Mouse (Mus musculus) inflammation-experienced regulatory T-cells, adult 16 weeks (primary cell): ENCODE measurements around the gene Pde6g. TPM values are rescaled to one million over a fixed set of nuclear protein-coding genes. Genes with fewer than 3 reads are reported as not detected.

Experiments
- polyA plus RNA-seq: library from polyadenylated mRNA; unstranded; fragments of 100-300 nt; shearing (Covaris generic); gene quantifications from one replicate; pipeline ENCODE4 v1.2.1, GENCODE M21; 2017

The Pde6g gene
- polyA plus RNA-seq = 0.68 TPM

DNA sequence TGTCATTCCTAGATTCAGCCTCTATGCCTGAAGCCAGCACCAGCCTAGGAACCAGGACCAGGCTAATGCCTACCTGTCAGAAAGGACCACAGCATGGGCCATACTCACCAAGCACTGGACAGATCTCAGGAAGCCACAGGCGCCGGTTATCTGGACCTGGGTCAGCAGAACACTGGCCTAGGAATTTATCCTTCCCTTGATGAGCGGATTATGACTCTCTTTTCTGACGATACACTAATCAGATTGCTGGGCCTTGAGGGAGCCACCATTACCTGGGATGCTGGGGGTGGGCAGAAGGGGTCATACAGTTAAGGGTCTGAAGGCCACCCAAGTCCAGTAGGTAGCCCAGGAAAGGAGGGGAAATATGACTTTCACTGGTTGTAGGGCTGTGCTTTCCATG lies at the start of gene Pde6g:
Pde6g (minus strand) TSS at position 195 of the 400 bp plus-strand sequence.

DNA sequence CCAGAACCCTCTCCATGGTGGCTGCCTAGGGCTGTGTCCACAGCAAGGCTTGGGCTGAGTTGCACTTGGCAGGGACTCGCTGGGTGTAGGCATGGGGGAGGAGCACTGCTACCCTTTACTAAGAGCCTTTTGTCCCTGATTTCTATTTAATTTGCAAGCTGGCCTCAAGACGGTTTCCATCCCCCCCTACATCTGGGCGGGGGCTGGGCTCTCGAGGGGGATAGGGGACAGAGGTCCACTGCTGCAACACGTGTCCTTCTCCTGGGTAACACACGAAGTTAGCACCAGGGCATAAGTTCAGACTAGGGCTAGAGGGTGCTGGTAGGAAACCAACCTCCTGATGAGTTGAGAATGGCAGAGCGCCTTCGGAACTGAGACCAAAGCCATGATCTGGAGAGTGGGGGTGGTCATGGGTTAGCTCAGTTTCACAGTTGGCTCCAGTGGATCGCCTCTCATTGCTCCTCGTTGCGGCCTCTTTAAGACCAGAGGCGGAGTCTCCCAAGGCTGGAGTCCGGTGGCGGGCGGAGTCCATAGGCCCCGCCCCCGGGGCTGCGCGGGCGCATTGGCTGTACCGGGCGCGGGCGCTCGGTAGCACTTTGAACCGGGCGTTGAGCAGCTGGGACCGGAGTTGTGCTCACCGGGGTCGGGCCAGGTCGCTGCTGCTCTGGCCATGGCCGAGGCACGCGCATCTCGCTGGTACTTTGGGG lies 38.2 kb upstream of the Pde6g start, which contains the start of gene Slc25a10:
Slc25a10 (plus strand) TSS at position 524 of the 707 bp plus-strand sequence.

DNA sequence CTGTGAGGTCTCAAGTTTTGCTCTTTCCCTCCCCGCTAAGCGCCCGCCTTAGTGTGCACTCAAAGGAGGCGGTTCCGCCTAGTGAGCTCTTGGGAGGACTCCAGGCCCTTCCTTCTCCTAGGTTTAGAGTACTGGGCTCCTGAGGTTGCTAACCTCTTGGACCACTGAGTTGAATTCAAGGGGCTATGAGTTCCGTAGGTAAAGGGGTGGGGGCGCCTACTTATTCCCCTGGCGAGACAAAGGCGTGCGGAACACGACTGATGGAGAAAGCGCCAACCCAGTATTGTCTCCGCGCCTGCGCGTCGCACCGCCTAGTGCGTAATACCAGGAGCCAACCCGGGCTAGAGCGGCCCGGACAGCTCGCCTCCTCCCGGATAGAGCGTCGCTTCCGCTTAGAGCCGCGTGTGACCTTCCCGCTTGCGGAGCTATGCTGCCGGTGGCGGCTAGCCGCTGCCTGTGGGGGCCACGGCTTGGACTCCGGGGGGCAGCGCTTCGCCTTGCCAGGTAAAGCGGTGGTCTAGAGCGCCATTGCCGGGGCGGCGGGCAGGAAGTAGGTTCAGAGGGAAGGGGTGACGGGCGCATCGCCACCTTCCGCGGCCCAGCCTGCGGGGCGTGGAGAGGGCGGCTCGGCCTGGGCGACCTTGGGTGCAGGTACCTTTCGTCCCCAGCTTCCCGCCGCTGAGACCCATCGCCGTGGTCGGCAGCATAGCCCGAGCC lies 31.1 kb upstream of the Pde6g start, which contains the start of gene Mrpl12:
Mrpl12 (plus strand) TSS at position 349 of the 717 bp plus-strand sequence.

DNA sequence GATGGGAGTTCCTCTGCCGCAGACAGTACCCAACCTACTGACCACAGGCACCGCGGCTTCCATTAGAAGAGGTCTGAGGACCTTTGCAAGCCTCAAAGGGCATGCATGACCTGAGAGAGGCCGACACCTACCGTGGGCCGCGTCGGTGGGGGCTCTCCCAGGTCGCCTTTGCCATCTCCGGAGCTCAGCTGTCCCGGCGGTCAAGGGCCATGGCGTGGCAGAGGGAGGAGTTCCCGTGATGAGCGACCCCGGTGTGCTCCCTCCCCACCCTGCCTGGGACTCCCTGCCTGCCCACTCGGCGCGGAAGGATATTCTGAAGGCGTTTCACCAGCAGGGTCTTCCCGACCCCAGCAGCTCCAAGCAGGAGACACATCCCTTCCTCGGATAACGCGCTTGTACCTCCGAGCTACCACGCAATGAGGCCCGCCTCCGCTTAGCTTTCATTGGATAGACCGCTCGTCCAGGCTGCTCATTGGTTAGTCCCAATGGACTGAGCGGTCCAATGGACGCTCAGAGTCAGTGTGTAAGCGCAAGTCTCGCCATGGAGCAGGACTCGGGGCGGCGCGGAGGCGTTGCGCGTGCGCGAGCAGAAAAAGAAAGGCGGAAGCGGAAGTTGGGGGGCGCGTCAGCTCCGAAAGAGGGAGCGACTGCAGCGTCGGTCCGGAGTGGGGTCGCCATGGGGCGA lies 13.9 kb upstream of the Pde6g start, which contains the start of gene Arl16:
Arl16 (minus strand) TSS at position 557 of the 685 bp plus-strand sequence.

DNA sequence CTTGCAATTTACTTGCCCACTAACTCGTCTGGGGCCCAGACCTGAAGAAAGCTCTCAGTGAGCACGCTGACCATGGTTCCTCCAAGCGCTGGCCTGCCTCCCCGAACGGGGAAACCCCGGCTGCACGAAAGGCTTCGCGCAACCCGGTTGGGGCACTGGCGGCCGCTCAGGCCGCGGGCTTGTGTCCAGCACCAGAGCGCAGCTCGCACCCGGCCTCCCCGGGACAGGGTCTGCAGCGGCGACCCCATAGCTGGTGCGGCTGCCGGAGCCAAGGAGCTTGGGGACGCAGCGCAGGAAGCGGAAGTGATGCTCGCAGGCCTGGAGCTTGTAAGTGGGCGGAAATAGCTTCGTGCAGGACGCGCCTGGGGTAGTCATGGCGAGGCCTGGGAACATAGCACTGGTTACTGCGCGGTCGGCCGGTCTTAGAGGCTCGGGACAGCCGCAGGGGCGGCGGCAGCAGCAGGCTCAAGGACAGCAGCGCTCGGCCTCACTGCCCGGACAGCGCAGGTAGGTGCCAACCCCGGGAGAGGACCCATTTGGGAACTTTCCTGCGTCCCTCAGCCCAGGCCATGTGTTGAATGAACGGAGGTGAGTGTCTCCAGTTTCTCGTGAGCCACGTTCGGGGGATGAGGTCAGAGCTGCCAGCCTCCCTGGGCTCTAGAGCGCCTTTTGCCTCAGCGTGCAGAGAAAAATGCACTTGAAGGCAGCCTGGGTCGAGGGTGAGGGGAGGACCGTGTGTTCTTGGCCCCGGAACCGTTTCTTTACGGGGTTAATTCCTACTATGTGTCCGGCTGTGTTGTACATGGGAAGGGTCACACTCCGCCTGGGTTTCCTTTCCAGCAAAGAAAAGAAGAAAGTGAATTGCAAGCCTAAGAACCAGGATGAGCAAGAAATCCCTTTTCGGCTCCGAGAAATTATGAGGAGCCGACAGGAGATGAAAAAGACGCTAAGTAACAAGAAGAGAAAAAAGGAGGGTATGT lies 4.8 kb upstream of the Pde6g start, which contains the start of the genes Oxld1 and Ccdc137:
Oxld1 (minus strand) TSS at position 297 of the 980 bp plus-strand sequence.
Ccdc137 (plus strand) TSS at position 344 of the 980 bp plus-strand sequence.

DNA sequence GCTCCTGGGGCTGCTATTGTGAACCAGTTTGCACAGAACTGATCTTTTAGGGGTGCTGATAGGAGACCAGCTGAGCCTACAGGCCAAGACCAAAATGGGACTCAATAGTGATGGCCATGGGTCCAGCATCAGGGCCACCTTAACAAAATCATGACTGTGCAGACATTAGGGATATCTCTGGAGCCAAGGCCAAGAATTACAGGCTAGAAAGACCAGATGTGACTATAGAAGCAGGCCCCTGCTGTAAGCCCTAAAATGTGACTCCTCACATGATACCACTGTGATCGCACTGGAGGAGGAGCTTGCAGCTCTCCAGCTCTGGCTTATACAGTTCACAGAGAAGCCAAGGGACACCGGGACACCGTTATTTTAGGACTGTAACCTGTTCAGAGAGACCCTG lies 11.0 kb downstream of the Pde6g start, which contains the start of gene Tspan10:
Tspan10 (plus strand) TSS at position 301 of the 400 bp plus-strand sequence.

DNA sequence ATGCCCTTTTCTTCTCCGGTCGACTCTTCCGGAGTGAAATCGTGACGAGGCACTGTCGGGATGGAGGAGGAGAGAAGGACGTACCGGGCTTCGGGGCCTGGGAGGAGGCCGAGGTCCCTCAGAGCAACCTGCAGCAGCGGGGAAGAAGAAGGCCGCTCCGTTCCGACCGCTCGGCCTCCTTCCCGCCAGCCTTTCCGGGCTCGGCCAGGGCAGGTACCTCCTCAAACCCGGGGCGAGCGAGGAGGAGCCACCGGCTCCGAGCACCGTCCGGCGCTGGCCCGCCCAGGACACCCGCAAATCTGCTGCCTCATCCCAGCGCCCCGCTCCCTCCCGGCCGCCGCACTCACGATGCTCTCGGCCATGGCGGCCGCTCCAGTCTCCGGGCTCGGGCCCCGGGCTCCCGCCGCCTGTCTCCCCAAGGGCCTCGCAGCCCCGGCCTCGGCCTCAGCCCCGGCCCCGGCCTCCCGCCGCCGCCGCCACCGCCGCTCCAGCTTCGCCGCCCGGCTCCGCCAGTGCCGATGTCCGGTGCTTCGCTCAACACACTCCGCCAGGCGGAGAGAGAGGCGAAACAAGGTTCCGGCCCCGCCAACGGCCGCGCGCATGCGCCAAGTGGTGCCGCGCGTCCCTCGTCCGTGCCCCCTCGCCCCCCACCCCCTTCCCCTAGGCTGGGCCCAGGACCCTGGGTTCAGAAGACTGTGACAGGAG lies 16.0 kb downstream of the Pde6g start, which contains the start of gene Nploc4:
Nploc4 (minus strand) TSS at position 557 of the 705 bp plus-strand sequence.

Other genes starting within 250 kb of the Pde6g start
- gene Bahcc1, start 220.6 kb downstream of the Pde6g start, polyA plus RNA-seq = not detected
- 2,711 TPM for gene Actg1, start 105.0 kb downstream of the Pde6g start, polyA plus RNA-seq
- not detected for gene Fscn2, start 92.0 kb downstream of the Pde6g start, polyA plus RNA-seq
- 32.1 TPM for gene Faap100, start 74.7 kb downstream of the Pde6g start, polyA plus RNA-seq
- gene Nploc4, start 15.8 kb downstream of the Pde6g start, polyA plus RNA-seq = 13.7 TPM
- not detected for gene Tspan10, start 10.9 kb downstream of the Pde6g start, polyA plus RNA-seq
- 11.5 TPM for gene Oxld1, start 4.6 kb upstream of the Pde6g start, polyA plus RNA-seq
- gene Ccdc137, start 4.6 kb upstream of the Pde6g start, polyA plus RNA-seq = 55.1 TPM
- 47.8 TPM for gene Arl16, start 14.1 kb upstream of the Pde6g start, polyA plus RNA-seq
- 76.5 TPM for gene Mrpl12, start 31.1 kb upstream of the Pde6g start, polyA plus RNA-seq
- gene Slc25a10, start 38.3 kb upstream of the Pde6g start, polyA plus RNA-seq = 15.4 TPM
- gene Gcgr, start 77.2 kb upstream of the Pde6g start, polyA plus RNA-seq = not detected
- 124 TPM for gene Mcrip1, start 96.2 kb upstream of the Pde6g start, polyA plus RNA-seq
- not detected for gene Ppp1r27, start 97.6 kb upstream of the Pde6g start, polyA plus RNA-seq
- 279 TPM for gene P4hb, start 119.8 kb upstream of the Pde6g start, polyA plus RNA-seq
- gene Arhgdia, start 128.1 kb upstream of the Pde6g start, polyA plus RNA-seq = 896 TPM
- gene Alyref, start 144.9 kb upstream of the Pde6g start, polyA plus RNA-seq = 6.6 TPM
- gene Anapc11, start 144.9 kb upstream of the Pde6g start, polyA plus RNA-seq = 129 TPM
- gene Npb, start 155.0 kb upstream of the Pde6g start, polyA plus RNA-seq = 1.3 TPM
- 170 TPM for gene Pcyt2, start 164.4 kb upstream of the Pde6g start, polyA plus RNA-seq
- 233 TPM for gene Sirt7, start 171.7 kb upstream of the Pde6g start, polyA plus RNA-seq
- gene Mafg, start 180.1 kb upstream of the Pde6g start, polyA plus RNA-seq = 12.0 TPM
- 1.00 TPM for gene Pycr1, start 190.3 kb upstream of the Pde6g start, polyA plus RNA-seq
- not detected for gene Myadml2, start 194.7 kb upstream of the Pde6g start, polyA plus RNA-seq
- not detected for gene Notum, start 207.7 kb upstream of the Pde6g start, polyA plus RNA-seq
- 141 TPM for gene Aspscr1, start 219.5 kb upstream of the Pde6g start, polyA plus RNA-seq